Mouse (Mus musculus): ENCODE data around the gene Slc43a2.

GRCm38 (mm10) chr11:75562840-75563239 is 31.3 kb downstream of the Slc43a2 start:
- TF ChIP-seq POLR2A (IDR thresholded peaks at IDR 0.05; ENCODE audit: low read depth, low read length) = no peak
- TF ChIP-seq CTCF (conservative IDR thresholded peaks at IDR 0.05; ENCODE audit: insufficient read depth, insufficient read length, low read depth, low read length) = no peak

Measured in kidney, adult 2 months (tissue).